Mouse (Mus musculus): ENCODE data around the gene Gtf2h5.

Gene Gtf2h5

GRCm38 (mm10) chr17:6113653-6114052 lies 34.1 kb downstream of the Gtf2h5 start:
- DNase-seq (ENCODE audit: low spot score) = no peak

DNA sequence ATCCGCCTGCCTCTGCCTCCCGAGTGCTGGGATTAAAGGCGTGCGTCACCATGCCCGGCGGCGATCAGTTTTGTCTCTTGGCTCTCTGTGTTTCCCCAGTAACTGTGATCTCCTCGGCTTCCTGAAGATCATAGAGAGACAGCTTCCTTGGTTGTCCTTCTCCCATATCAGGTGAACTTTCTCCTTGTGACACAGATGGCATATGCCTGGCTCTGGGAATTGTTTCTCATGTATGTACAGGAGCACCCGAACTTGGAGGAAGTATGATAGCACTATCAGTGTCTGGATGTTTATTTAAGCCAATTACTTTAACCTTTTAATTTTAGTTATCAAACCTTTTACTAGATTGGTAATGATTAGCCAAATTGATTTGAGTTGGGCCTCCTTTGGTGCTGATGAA lies 35.5 kb downstream of the Gtf2h5 start:
- no peak for DNase-seq (ENCODE audit: low spot score)

GRCm38 (mm10) chr17:6117148-6117725 lies 37.7 kb downstream of the Gtf2h5 start:
- no peak for DNase-seq (ENCODE audit: low spot score)

GRCm38 (mm10) chr17:6117917-6118316 lies 38.3 kb downstream of the Gtf2h5 start:
- DNase-seq (ENCODE audit: low spot score) = no peak

DNA sequence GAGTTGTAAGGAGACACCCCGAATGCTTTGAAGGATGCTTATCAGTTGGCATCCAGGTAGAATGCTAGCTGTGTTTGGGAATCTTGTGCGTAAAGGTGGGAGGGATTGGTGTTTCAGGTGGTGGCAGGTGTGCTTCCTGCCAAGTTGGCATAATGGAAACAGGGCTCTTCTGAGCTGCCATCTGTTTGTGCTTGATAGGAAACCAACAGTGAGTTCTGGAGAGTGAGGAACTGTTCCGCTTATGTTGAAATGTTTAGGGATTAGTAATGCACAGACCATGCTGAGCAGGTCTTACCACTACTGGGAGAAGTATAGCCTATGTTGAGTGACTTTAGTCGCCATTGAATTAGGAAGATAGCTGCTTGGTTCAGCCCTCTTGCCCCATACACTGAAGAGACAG lies 39.3 kb downstream of the Gtf2h5 start:
- no peak for DNase-seq (ENCODE audit: low spot score)

- no peak for DNase-seq (ENCODE audit: low spot score)
These were observed 44.2 kb downstream of the Gtf2h5 start for GRCm38 (mm10) chr17:6123776-6124175.

- DNase-seq (ENCODE audit: low spot score) = no peak
These were observed 45.9 kb downstream of the Gtf2h5 start for GRCm38 (mm10) chr17:6125441-6125840.

GRCm38 (mm10) chr17:6128039-6128438 lies 48.5 kb downstream of the Gtf2h5 start:
- no peak for DNase-seq (ENCODE audit: low spot score)

- DNase-seq (ENCODE audit: low spot score) = no peak
These were observed 49.8 kb downstream of the Gtf2h5 start for GRCm38 (mm10) chr17:6129361-6129760.

GRCm38 (mm10) chr17:6131083-6131482 lies 51.5 kb downstream of the Gtf2h5 start:
- DNase-seq (ENCODE audit: low spot score) = no peak

Measured in T-cell, adult 2 months (primary cell).